Mouse (Mus musculus) heart, adult 2 months (tissue): ENCODE measurements around the gene Gabrd. TPM values are rescaled to one million over a fixed set of nuclear protein-coding genes. Genes with fewer than 3 reads are reported as not detected.

Experiments
- DNase-seq, 2 experiments: peaks; one replicate each; pipeline ENCODE4 v3.0.0; 2021
- H3K27ac ChIP-seq: fragments of 200-600 bp; 2 replicates; pipeline ENCODE4 v1.8.1; 2022
- H3K27me3 ChIP-seq: fragments of 200-500 bp; 2 replicates; pipeline ENCODE4 v1.6.1; 2012; ENCODE audit warnings: mild to moderate bottlenecking, low read length, inconsistent platforms, mixed read lengths; ENCODE audit not compliant: control insufficient read depth, insufficient read depth
- H3K36me3 ChIP-seq: fragments of 200-500 bp; 2 replicates; pipeline ENCODE4 v1.6.1; 2012; ENCODE audit warnings: low read length, inconsistent platforms; ENCODE audit not compliant: control insufficient read depth, insufficient read depth
- H3K4me1 ChIP-seq: fragments of 200-500 bp; 2 replicates; pipeline ENCODE4 v1.6.1; 2011; ENCODE audit warnings: low read length; ENCODE audit not compliant: control insufficient read depth, insufficient read depth
- H3K4me3 ChIP-seq: fragments of 200-600 bp; 2 replicates; pipeline ENCODE4 v1.8.1; 2022
- H3K79me2 ChIP-seq: fragments of 200-500 bp; replicated peaks from 2 replicates; pipeline ENCODE4 v1.6.1; 2012; ENCODE audit warnings: mild to moderate bottlenecking, inconsistent platforms, low read length, moderate library complexity, mixed read lengths; ENCODE audit not compliant: control insufficient read depth, insufficient read depth
- H3K9ac ChIP-seq: fragments of 200-500 bp; 2 replicates; pipeline ENCODE4 v1.6.1; 2012; ENCODE audit warnings: low read depth, mild to moderate bottlenecking, control low read depth, inconsistent platforms, low read length, mixed read lengths
- CTCF ChIP-seq: fragments of 200-600 bp; IDR thresholded peaks from 2 replicates; pipeline ENCODE4 v1.8.1; 2022; ENCODE audit warnings: antibody characterized with exemption, mild to moderate bottlenecking, moderate library complexity
- EP300 ChIP-seq: fragments of 200-500 bp; IDR thresholded peaks from 2 replicates; pipeline ENCODE4 v1.6.1; 2011; ENCODE audit warnings: low read depth, low read length, control low read depth; ENCODE audit not compliant: insufficient read depth
- POLR2A ChIP-seq: fragments of 200-500 bp; IDR thresholded peaks from 2 replicates; pipeline ENCODE4 v1.6.1; 2011; ENCODE audit warnings: mild to moderate bottlenecking, low read depth, low read length, control low read depth; ENCODE audit not compliant: insufficient read depth
- whole genome bisulfite sequencing: fragments of 180-500 bp; shearing (Covaris S2); methylation state at CpG from one replicate; pipeline ENCODE4 v1.1.7; 2018; 5-methylcytosine and 5-hydroxymethylcytosine counted together
- intact Hi-C: fragments of 180-260 bp; cut with DNase I; formaldehyde crosslinking; loops from one replicate; pipeline ENCODE4 v1.15.1; 2025
- polyA plus RNA-seq: library from polyadenylated mRNA; depleted of rRNA; stranded (reverse); fragments of >200 nt; gene quantifications from 2 replicates; pipeline ENCODE4 v1.2.3, GENCODE M21; 2012
- total RNA-seq, 2 experiments: library from RNA; stranded (reverse); gene quantifications; 2 replicates each; pipeline ENCODE4 v1.2.3; 2021

Gene Gabrd
- total and polyA plus RNA-seq, 3 experiments = 0.06 TPM; not detected in 2

- Histone ChIP-seq H3K27me3 (no peaks in the 10 kb centered on the region; the same call in 1 of the 2 replicates), H3K79me2 (no peaks in the 10 kb centered on the region), H3K4me3 (no peak overlapping the region), H3K4me1 (no peaks in the 10 kb centered on the region; the same call in 1 of the 2 replicates), H3K9ac (no peak overlapping the region), H3K27ac (no peak overlapping the region), H3K36me3 (no peaks in the 10 kb centered on the region)
- DNase-seq = no peak
- intact Hi-C loops = no loop called here
- WGBS = 77% methylated on average over 11 of the region's 11 CpGs
- no peak for TF ChIP-seq EP300
- no peak for TF ChIP-seq CTCF
- TF ChIP-seq POLR2A = no peak
Measured at GRCm38 (mm10) chr4:155413641-155414335, 15.9 kb upstream of the Gabrd start.

GRCm38 (mm10) chr4:155412124-155412523, 14.2 kb upstream of the Gabrd start:
- intact Hi-C loops = no loop called here
- H3K27ac ChIP-seq = no peak overlapping the region
- TF ChIP-seq CTCF (no peak), POLR2A (no peak), EP300 (no peak)
- no peaks in the 10 kb centered on the region; the same call in 1 of the 2 replicates for H3K4me1 ChIP-seq
- no peaks in the 10 kb centered on the region for H3K36me3 ChIP-seq
- 83% methylated on average over 6 of the region's 6 CpGs for WGBS
- H3K9ac ChIP-seq = no peak overlapping the region
- H3K4me3 ChIP-seq = no peak overlapping the region
- no peaks in the 10 kb centered on the region for H3K79me2 ChIP-seq
- no peak for DNase-seq
- no peaks in the 10 kb centered on the region; the same call in 1 of the 2 replicates for H3K27me3 ChIP-seq

DNA sequence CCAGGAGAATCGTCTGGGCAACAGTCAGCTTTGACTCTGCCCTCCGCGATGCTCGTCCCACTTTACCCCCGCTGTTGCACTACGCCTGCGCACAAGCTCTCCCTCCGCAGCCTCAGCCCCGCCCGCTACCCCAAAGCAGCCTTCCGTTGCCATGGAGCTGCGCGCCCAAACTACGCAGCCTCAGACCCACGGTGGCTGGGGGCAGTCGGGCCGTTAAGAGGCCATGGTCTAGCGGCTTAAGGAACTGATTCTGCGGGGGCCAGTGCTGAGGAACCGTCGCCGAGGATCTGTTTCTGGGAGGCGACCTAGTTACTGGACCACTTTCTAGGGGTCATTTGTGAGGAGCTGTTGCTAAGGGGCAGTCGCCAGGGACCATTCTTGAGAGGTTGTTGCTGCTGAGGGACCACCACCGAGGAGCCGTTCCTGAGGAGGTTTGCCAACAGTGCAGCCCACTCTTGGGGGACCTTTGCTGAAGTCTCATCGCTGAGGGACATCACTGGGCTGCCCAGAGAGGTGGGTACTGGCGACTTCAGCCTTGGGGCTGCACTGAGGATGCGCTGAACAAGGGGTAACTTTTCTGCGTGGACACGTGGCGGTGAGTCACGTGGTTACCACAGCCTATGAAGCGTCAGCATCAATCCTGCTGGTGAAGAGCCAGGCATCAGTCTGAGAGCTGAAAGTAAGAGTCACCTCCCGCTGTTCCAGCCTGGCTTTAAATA, 11.3 kb upstream of the Gabrd start, which contains the start of gene Cfap74:
Cfap74 (plus strand) TSS at position 133 of the 719 bp plus-strand sequence.
- no peaks in the 10 kb centered on the region for H3K27me3 ChIP-seq
- no peak within 1 kb of the TSS for H3K27ac ChIP-seq
- no peaks in the 10 kb centered on the region for H3K79me2 ChIP-seq
- DNase-seq = peak; percentile 80 to 82
- intact Hi-C loops = no loop called here
- TF ChIP-seq EP300 (no peak), POLR2A (no peak), CTCF (no peak)
- H3K4me3 ChIP-seq = peak within 1 kb of the TSS; percentile 41
- no peaks in the 10 kb centered on the region; the same call in 1 of the 2 replicates for H3K4me1 ChIP-seq
- 1% methylated on average over 35 of the region's 35 CpGs for WGBS
- no peak within 1 kb of the TSS for H3K9ac ChIP-seq
- no peaks in the 10 kb centered on the region for H3K36me3 ChIP-seq

- DNase-seq = no peak
- Histone ChIP-seq H3K9ac (no peak overlapping the region), H3K4me3 (peak overlapping the region; percentile 41), H3K4me1 (no peaks in the 10 kb centered on the region; the same call in 1 of the 2 replicates), H3K36me3 (no peaks in the 10 kb centered on the region), H3K79me2 (no peaks in the 10 kb centered on the region), H3K27me3 (no peaks in the 10 kb centered on the region), H3K27ac (no peak overlapping the region)
- intact Hi-C loops = no loop called here
- WGBS = 5% methylated on average over 8 of the region's 8 CpGs
- no peak for TF ChIP-seq POLR2A
- peak; percentile 45 for TF ChIP-seq CTCF
- no peak for TF ChIP-seq EP300
Measured at GRCm38 (mm10) chr4:155408695-155409057, 10.8 kb upstream of the Gabrd start.

DNA sequence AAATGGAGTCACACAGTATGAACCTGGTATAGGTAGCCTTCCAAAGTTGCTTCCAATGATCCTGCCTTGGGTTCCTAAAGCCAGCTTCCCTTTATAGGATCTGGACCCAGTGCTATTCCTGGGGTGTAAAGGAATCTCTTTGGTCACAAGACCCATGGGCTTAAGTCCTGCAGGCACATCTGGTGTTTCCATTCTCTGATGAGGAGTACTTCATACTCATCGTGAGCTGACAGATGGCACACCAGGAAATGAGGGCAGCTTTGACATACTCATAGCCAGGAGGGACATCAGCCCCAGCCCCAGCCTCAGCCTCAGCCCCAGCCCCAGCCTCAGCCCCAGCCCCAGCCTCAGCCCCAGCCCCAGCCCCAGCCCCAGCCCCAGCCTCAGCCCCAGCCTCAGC, 4.6 kb upstream of the Gabrd start:
- no peak overlapping the region for H3K9ac ChIP-seq
- TF ChIP-seq EP300 (no peak), CTCF (no peak), POLR2A (no peak)
- H3K36me3 ChIP-seq = no peaks in the 10 kb centered on the region
- intact Hi-C loops = no loop called here
- peaks cover 2% of the 10 kb centered on the region; the same call in 1 of the 2 replicates for H3K27me3 ChIP-seq
- WGBS = 29% methylated on average over 1 of the region's 1 CpGs
- DNase-seq = no peak
- H3K27ac ChIP-seq = no peak overlapping the region
- no peaks in the 10 kb centered on the region for H3K79me2 ChIP-seq
- no peaks in the 10 kb centered on the region for H3K4me1 ChIP-seq
- no peak overlapping the region for H3K4me3 ChIP-seq

- no peak overlapping the region for H3K27ac ChIP-seq
- no peaks in the 10 kb centered on the region for H3K79me2 ChIP-seq
- 58% methylated on average over 7 of the region's 7 CpGs for WGBS
- no peak overlapping the region for H3K9ac ChIP-seq
- intact Hi-C loops = no loop called here
- no peak for DNase-seq
- H3K36me3 ChIP-seq = no peaks in the 10 kb centered on the region
- no peak overlapping the region for H3K4me3 ChIP-seq
- TF ChIP-seq EP300 = no peak
- TF ChIP-seq POLR2A = no peak
- no peak for TF ChIP-seq CTCF
- H3K4me1 ChIP-seq = no peaks in the 10 kb centered on the region
- peaks cover 2% of the 10 kb centered on the region; the same call in 1 of the 2 replicates for H3K27me3 ChIP-seq
Measured at GRCm38 (mm10) chr4:155401121-155401520, 3.2 kb upstream of the Gabrd start.
